Mouse (Mus musculus): ENCODE measurements at regions not wholly inside any gene's neighbourhood (a gene's known extent, or its start where the extent isn't known, plus 50 kb on each side); places are given as distances from the start of the nearest gene placed in this dataset.

DNA sequence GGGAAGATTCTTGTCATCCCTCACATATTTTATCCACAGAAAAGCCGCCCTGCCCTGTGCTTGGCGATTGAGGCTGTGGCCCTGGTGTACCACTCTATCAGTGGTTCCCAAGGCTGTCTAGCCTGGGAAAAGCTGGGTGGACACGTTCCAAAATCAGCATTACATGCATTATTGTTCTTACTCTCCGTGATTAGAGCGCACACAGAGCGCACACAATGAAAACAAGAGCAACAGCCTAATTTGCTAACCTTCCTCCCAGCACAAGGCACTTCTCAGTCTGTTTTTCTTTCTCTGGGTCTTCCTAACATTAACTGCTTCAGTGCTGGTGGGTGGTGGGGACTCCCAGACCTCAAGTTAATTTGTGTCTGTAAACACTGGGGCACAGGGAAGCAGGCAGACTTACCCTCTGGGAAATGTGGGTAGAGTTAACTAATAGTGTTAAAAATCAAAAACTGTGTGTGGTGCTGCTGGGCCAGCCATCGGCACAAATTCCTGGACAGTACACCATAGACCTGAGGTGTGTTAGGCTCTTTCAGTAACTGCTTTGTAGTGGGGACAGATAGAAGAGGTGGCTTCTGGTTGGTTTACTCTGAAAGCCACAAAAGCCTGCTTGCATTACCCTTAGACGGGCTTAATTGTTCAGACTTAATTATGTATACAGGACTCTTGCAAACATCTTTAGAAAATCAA lies 137.8 kb upstream of the Hey2 start:
- Histone ChIP-seq H3K27ac (ENCODE audit: low read depth, low read length) (peak overlapping the region; percentile 63), H3K9ac (ENCODE audit: low read length) (peak overlapping the region; percentile 47)
- under 1% methylated on average over 8 of the region's 8 CpGs for WGBS

DNA sequence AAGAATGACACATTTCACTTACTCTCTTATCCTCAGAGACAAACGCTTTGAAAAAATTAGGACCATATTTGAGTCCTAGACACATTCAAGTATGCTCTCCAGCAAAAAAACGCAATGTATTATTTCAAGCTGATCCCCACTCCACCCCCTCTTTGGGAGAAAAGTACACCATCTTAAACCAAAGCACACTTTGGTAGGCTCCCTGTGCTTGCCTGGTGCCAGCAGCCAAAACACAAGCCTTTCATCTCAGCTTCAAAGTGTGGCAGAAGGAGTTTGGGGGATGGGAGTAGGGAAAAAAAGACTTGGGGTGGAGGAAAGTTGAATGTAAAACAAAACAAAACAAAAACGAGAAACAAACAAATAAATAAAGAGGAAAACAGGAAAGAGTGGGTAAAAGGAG lies 137.2 kb upstream of the Hey2 start:
- Histone ChIP-seq H3K4me2 (ENCODE audit: low read length) (peak overlapping the region; percentile 48), H3K9me3 (replicated peaks; ENCODE audit: control insufficient read depth, low read length) (no peaks in the 10 kb centered on the region), H3K4me3 (ENCODE audit: low read depth, low read length) (peak overlapping the region; percentile 18; the same call in 1 of the 2 replicates), H3K9ac (ENCODE audit: low read length) (peak overlapping the region; percentile 47), H3K27me3 (replicated peaks; ENCODE audit: control insufficient read depth, insufficient read depth, low read length) (no peaks in the 10 kb centered on the region), H3K4me1 (ENCODE audit: control insufficient read depth, insufficient read depth, low read length) (peaks cover 4% of the 10 kb centered on the region; the same call in 1 of the 2 replicates), H3K36me3 (ENCODE audit: control insufficient read depth, insufficient read depth, low read length) (no peaks in the 10 kb centered on the region), H3K27ac (ENCODE audit: low read depth, low read length) (peak overlapping the region; percentile 63)
- ATAC-seq (peak; percentile 79), DNase-seq (ENCODE audit: low spot score) (peak; percentile 57)
- 3% methylated on average over 3 of the region's 3 CpGs for WGBS

More for the DNA sequence above, 137.8 kb upstream of the Hey2 start:
- Histone ChIP-seq H3K4me3 (ENCODE audit: low read depth, low read length) (peak overlapping the region; percentile 18; the same call in 1 of the 2 replicates), H3K27me3 (replicated peaks; ENCODE audit: control insufficient read depth, insufficient read depth, low read length) (no peaks in the 10 kb centered on the region), H3K9me3 (replicated peaks; ENCODE audit: control insufficient read depth, low read length) (no peaks in the 10 kb centered on the region), H3K4me2 (ENCODE audit: low read length) (peak overlapping the region; percentile 48), H3K4me1 (ENCODE audit: control insufficient read depth, insufficient read depth, low read length) (peaks cover 4% of the 10 kb centered on the region; the same call in 1 of the 2 replicates), H3K36me3 (ENCODE audit: control insufficient read depth, insufficient read depth, low read length) (no peaks in the 10 kb centered on the region)
- DNase-seq (ENCODE audit: low spot score): peak; percentile 86
- ATAC-seq: peak; percentile 94

DNA sequence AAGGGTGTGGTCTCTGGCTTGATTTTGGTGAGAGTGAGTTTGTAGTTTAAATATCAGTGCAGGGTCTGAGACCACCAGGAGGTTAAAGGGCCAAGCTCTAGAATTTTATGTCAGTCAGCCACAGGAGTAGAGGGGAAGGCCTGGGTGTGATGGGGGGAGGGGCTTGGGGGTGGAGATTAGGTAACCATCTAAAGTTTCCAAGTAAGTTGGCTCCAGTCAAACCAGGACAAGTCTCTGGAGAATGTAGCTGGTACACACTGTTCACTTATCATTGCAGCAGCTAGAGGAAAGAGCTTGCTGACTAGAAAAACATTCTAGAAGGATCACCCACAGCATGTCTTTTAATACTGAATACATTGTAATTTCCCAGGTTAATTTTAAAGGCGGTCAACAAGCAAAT lies 123.6 kb upstream of the Hey2 start:
- Histone ChIP-seq H3K4me2 (ENCODE audit: low read length) (no peak overlapping the region), H3K36me3 (ENCODE audit: control insufficient read depth, insufficient read depth, low read length) (no peaks in the 10 kb centered on the region), H3K4me3 (ENCODE audit: low read depth, low read length) (no peak overlapping the region), H3K9me3 (replicated peaks; ENCODE audit: control insufficient read depth, low read length) (no peaks in the 10 kb centered on the region), H3K4me1 (ENCODE audit: control insufficient read depth, insufficient read depth, low read length) (no peaks in the 10 kb centered on the region), H3K27me3 (replicated peaks; ENCODE audit: control insufficient read depth, insufficient read depth, low read length) (no peaks in the 10 kb centered on the region), H3K9ac (ENCODE audit: low read length) (no peak overlapping the region), H3K27ac (ENCODE audit: low read depth, low read length) (no peak overlapping the region)
- ATAC-seq: no peak
- no peak for DNase-seq (ENCODE audit: low spot score)
- 93% methylated on average over 1 of the region's 1 CpGs for WGBS

DNA sequence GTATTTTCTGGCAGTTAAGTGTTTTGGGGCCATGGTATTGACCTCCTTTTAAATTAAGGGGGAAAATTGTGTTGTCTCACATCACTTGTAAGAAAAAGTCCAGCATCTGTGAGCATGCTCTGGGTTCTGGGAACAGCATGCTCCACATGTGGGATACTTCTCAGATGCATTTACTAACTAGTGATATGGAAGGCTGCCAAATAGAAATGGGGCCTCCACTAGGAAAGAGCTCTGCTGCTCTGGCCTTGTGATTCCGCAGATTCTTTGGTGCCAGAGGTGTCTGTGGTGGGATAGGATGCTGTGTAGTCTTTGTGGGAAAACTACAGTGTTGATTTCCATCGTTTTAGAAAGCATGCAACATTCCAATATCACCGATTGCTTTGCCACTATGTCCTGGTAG lies 111.2 kb upstream of the Hey2 start:
- H3K4me3 ChIP-seq (ENCODE audit: low read depth, low read length): no peak overlapping the region
- ATAC-seq: no peak
- H3K27me3 ChIP-seq (replicated peaks; ENCODE audit: control insufficient read depth, insufficient read depth, low read length): no peaks in the 10 kb centered on the region
- no peak overlapping the region for H3K9ac ChIP-seq (ENCODE audit: low read length)
- H3K4me1 ChIP-seq (ENCODE audit: control insufficient read depth, insufficient read depth, low read length): no peaks in the 10 kb centered on the region
- 87% methylated on average over 3 of the region's 3 CpGs for WGBS
- H3K4me2 ChIP-seq (ENCODE audit: low read length): no peak overlapping the region
- H3K9me3 ChIP-seq (replicated peaks; ENCODE audit: control insufficient read depth, low read length): no peaks in the 10 kb centered on the region
- DNase-seq (ENCODE audit: low spot score): peak; percentile 9
- H3K27ac ChIP-seq (ENCODE audit: low read depth, low read length): no peak overlapping the region
- no peaks in the 10 kb centered on the region for H3K36me3 ChIP-seq (ENCODE audit: control insufficient read depth, insufficient read depth, low read length)

DNA sequence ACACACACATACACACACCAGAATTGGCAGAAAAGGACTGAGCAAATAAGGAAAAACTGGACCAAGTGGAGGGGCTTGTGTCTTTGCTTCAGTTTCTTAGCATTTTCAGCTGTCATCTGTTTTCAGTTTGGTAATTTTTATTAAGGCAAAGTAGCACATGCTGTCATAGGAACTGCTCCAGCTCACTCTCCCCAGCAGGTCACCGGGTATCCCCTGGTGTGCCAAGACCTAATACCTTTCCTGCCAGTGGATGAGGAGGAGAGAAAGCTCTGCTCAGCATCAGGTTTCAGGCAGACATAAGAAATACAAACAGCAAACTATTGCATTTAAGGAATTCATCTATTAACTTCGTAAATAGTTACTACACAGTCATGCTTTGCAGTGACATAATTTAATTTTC lies 109.8 kb upstream of the Hey2 start:
- H3K4me2 ChIP-seq (ENCODE audit: low read length): no peak overlapping the region
- ATAC-seq (no peak), DNase-seq (ENCODE audit: low spot score) (no peak)
- no peaks in the 10 kb centered on the region for H3K27me3 ChIP-seq (replicated peaks; ENCODE audit: control insufficient read depth, insufficient read depth, low read length)
- no peaks in the 10 kb centered on the region for H3K36me3 ChIP-seq (ENCODE audit: control insufficient read depth, insufficient read depth, low read length)
- 72% methylated on average over 2 of the region's 2 CpGs for WGBS
- H3K27ac ChIP-seq (ENCODE audit: low read depth, low read length): no peak overlapping the region
- H3K9ac ChIP-seq (ENCODE audit: low read length): no peak overlapping the region
- H3K4me3 ChIP-seq (ENCODE audit: low read depth, low read length): no peak overlapping the region
- no peaks in the 10 kb centered on the region for H3K9me3 ChIP-seq (replicated peaks; ENCODE audit: control insufficient read depth, low read length)
- no peaks in the 10 kb centered on the region for H3K4me1 ChIP-seq (ENCODE audit: control insufficient read depth, insufficient read depth, low read length)

DNA sequence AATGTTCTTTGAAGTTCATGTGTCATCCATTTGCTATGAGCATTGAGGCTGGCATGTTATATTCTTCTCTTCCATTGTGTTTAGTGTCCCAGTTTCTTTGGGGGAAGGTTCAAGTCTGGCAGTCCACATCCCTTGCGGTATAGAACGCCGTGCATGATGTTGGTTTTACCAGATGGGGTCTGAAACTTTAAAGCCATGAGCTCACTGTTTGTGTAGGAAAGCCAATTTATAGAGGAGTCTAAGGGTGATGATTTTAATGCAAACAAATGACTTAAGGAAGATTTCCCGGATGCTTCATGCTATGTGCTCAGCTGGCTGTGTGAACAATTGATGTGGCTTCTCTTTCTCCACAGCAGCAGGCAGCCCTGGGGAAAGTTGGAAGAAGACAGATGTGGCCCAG lies 104.0 kb upstream of the Hey2 start:
- WGBS: 87% methylated on average over 4 of the region's 4 CpGs
- Histone ChIP-seq H3K4me1 (ENCODE audit: control insufficient read depth, insufficient read depth, low read length) (no peaks in the 10 kb centered on the region), H3K4me2 (ENCODE audit: low read length) (no peak overlapping the region), H3K4me3 (ENCODE audit: low read depth, low read length) (no peak overlapping the region), H3K27ac (ENCODE audit: low read depth, low read length) (no peak overlapping the region), H3K9me3 (replicated peaks; ENCODE audit: control insufficient read depth, low read length) (no peaks in the 10 kb centered on the region), H3K36me3 (ENCODE audit: control insufficient read depth, insufficient read depth, low read length) (no peaks in the 10 kb centered on the region), H3K27me3 (replicated peaks; ENCODE audit: control insufficient read depth, insufficient read depth, low read length) (no peaks in the 10 kb centered on the region), H3K9ac (ENCODE audit: low read length) (no peak overlapping the region)
- no peak for DNase-seq (ENCODE audit: low spot score)
- ATAC-seq: no peak

DNA sequence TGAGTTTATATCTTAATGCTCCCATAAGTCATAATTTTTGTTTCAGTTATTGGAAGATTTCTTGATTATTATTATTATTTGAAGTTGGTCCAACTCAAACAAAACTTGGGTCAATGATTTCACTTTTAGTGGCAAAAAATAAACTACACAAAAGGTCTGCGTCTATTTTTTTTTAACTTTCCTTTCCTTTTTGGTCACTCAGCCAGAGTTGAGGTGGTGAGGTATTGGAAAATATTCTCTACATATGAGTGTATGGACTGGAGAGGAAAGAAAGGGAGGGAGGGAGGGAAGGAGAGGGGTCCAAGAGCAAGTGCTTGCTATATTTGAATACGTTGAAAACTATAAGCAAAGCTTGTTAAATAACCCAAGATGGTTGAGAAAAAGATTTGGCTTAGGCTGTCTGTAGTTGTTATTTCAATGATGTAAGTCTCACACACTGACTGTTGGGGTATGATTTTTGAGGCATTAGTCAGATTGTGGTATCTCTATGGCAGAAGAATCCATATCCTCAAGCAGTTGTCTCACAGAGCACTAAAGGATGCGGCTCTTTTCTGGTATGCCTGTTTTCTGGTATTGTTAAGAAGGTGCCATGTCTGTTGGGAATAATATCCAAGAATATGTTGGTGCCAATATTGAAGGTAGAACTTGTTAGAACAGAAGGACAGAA lies 75.9 kb upstream of the Hey2 start:
- no peaks in the 10 kb centered on the region for H3K27me3 ChIP-seq (replicated peaks; ENCODE audit: control insufficient read depth, insufficient read depth, low read length)
- ATAC-seq (no peak), DNase-seq (ENCODE audit: low spot score) (no peak)
- no peak overlapping the region for H3K27ac ChIP-seq (ENCODE audit: low read depth, low read length)
- H3K9ac ChIP-seq (ENCODE audit: low read length): no peak overlapping the region
- H3K9me3 ChIP-seq (replicated peaks; ENCODE audit: control insufficient read depth, low read length): no peaks in the 10 kb centered on the region
- no peaks in the 10 kb centered on the region for H3K4me1 ChIP-seq (ENCODE audit: control insufficient read depth, insufficient read depth, low read length)
- no peak overlapping the region for H3K4me3 ChIP-seq (ENCODE audit: low read depth, low read length)
- H3K4me2 ChIP-seq (ENCODE audit: low read length): no peak overlapping the region
- H3K36me3 ChIP-seq (ENCODE audit: control insufficient read depth, insufficient read depth, low read length): no peaks in the 10 kb centered on the region
- WGBS: 89% methylated on average over 3 of the region's 3 CpGs

DNA sequence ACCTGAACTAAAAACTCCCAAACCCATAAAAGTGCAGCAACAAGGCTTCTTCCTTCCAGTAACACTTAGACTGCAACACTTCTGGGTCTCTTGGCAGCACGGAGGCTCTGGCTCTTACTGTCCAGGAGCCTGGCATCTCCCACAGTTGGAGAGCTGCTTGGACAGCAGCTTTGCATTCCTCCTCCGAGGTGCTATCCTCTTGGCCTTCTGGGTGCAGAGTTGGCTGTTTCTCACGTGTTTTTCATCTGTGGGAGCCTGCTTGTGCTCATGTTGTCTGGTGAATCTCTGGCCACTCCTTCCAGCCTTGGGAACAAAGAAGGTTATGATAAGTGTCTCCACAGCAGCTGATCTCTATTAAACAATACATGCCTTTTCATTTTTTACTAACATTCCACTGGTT lies 51.2 kb upstream of the Hey2 start:
- WGBS: 65% methylated on average over 3 of the region's 3 CpGs
- no peak for DNase-seq (ENCODE audit: low spot score)

More for the DNA sequence above, 51.2 kb upstream of the Hey2 start:
- no peak for ATAC-seq
- no peaks in the 10 kb centered on the region for H3K27me3 ChIP-seq (replicated peaks; ENCODE audit: control insufficient read depth, insufficient read depth, low read length)
- no peaks in the 10 kb centered on the region for H3K36me3 ChIP-seq (ENCODE audit: control insufficient read depth, insufficient read depth, low read length)
- no peak overlapping the region for H3K27ac ChIP-seq (ENCODE audit: low read depth, low read length)
- H3K4me1 ChIP-seq (ENCODE audit: control insufficient read depth, insufficient read depth, low read length): no peaks in the 10 kb centered on the region
- H3K4me3 ChIP-seq (ENCODE audit: low read depth, low read length): no peak overlapping the region
- no peak overlapping the region for H3K4me2 ChIP-seq (ENCODE audit: low read length)
- no peak overlapping the region for H3K9ac ChIP-seq (ENCODE audit: low read length)
- H3K9me3 ChIP-seq (replicated peaks; ENCODE audit: control insufficient read depth, low read length): no peaks in the 10 kb centered on the region
